Mouse (Mus musculus): ENCODE results near the gene Fam229a.

- TF ChIP-seq CTCF (IDR thresholded peaks at IDR 0.05; ENCODE audit: extremely low read depth, insufficient read depth, low read length) (no peak), POLR2A (IDR thresholded peaks at IDR 0.05; ENCODE audit: extremely low read depth, insufficient read depth, low read length) (no peak)
Measured at GRCm38 (mm10) chr4:129447360-129447759, 43.6 kb upstream of the Fam229a start.

Data from cortical plate, adult 2 months (tissue).